Mouse (Mus musculus) lung, postnatal 4 days (tissue): ENCODE measurements around the gene Dnajc14.

Experiments used
- DNase-seq, 2 experiments: peaks; one replicate each; pipeline ENCODE4 v3.0.0; 2021

The Dnajc14 gene

DNA sequence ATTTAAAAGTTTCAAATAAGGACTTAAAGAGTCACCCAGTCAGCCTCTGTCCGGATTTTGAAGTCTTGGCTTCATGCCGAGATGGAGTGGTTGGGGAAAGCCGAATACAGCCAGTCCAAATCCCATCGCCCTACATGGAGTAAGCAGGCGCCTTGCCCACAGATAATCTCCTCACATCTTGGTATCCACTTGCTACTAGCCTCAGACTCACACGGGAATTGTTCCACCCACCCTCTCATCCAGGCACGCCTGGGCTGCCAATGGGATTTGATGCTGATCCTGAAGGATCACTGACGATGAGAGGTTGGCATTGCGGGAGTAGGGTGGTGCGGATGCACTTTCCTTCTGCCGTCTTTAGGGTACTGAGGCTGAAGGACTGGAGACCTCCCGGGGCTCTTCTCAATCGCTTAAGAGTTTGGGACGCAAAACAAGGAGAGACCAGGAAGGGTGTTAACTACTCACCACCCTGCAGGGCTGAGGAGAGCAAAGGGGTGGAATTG, at the start of gene Dnajc14:
Gene Dnajc14 (plus strand): TSS at position 292 of the 500 bp plus-strand sequence.
- DNase-seq = peak; percentile 66

DNA sequence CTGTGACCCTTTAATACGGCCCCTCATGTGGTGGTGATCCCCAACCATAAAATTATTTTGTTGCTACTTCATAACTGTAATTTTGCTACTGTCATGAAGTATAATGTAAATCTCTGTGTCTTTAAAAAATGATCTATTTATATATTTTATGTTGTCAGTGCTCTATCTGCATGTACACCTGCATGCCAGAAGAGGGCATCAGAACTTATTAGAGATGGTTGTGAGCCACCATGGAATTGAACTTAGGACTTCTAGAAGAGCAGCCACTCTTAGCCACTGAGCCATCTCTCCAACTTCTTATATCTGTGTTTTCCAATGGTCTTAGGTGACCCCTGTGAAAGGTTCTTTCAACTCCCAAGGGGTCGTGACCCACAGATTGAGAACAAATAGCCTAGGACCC, 31.0 kb upstream of the Dnajc14 start:
- no peak for DNase-seq

DNA sequence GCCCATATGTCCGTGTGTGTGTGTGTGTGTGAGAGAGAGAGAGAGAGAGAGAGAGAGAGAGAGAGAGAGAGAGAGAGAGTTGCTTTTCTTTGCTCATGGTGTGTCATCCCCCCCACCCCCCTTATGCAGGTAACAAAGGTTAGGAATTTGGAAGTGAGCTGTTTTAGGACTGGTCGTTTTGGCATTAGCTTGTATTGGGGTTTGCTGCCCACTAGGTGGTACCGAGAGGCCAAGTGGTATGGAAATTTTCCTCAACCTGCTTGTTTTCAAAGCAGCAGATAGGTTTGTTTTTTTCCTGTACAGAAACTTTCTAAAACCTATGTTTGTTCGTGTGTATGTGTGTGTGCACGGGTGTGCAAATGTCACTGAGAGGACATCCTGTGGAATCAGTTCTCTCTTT, 30.2 kb upstream of the Dnajc14 start:
- DNase-seq = no peak

DNA sequence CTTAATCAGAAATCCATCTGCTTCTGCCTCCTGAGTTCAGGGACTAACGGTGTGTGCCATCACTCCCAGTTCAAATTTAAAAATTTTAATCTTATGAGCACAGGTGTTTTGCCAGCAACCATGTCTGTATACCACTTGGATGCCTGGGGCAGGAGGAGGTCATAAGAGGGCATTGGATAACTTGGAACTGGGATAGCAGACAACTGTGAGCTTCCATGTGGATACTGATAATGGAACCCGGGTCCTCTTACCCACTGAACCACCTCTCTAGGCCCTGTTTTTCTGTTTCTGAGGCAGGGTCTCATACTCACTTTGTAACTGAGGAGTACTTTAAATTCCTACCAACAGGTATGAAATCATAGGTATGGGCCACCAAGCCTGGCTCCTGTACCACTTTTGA, 25.4 kb upstream of the Dnajc14 start:
- DNase-seq = no peak

DNA sequence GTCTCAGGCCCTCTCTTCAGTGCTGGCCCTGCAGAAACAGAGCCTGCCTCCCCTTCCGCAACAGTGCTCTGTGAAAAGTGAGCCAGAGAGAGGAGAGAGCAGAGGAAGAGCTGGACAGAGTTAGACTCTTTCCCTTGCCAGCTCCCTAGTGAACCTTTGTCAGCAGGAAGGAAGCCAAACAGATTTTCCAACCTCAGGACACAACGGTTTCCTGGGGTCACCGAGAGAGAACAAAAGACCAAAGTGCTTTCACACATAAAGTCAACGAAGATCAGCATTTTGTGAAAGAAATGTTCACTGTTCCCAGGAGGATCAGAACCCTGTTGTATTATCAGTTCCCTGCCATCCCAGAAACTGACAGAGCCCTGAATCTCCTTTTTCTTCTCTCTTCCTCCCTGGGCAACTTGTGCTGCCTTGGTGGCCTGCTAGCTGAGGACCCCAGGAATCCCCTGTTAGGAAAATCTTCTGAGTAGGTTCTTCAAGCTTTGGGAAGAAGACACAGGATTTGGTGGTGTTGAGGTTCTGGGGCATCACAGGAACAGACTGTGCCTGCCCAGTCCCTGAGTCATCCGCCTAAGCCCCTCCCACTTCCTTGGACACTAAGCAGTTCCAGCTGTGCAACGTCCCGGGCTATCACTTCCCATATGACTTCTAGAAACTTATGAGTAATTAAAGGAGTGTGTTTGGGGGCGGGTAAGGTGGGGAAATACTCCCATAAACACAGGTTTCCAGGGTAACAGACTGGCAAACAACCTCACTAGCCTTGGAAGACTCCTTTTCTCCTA, 24.7 kb upstream of the Dnajc14 start:
- DNase-seq = peak; percentile 88 to 89

DNA sequence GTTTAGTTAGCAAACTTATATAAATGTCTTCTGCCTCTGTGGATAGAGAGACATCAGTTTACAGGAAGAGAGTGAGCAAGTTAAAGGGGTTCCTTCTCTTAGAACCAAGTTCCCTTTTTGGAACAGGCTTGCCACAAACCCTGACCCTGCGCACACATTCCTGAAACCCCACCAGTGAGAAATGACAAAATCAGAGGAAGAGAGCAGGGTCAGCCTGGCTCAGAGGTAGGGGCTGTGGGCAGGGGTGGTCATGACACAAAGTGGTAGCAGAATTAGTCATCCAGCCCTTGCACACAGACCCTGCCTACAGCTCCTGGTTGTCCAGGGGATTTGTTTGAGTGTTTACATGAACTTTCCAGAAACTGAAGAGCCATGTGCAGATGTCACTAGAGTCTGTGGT, 23.7 kb upstream of the Dnajc14 start:
- peak in 1 of 2 experiments; percentile 26 for DNase-seq

DNA sequence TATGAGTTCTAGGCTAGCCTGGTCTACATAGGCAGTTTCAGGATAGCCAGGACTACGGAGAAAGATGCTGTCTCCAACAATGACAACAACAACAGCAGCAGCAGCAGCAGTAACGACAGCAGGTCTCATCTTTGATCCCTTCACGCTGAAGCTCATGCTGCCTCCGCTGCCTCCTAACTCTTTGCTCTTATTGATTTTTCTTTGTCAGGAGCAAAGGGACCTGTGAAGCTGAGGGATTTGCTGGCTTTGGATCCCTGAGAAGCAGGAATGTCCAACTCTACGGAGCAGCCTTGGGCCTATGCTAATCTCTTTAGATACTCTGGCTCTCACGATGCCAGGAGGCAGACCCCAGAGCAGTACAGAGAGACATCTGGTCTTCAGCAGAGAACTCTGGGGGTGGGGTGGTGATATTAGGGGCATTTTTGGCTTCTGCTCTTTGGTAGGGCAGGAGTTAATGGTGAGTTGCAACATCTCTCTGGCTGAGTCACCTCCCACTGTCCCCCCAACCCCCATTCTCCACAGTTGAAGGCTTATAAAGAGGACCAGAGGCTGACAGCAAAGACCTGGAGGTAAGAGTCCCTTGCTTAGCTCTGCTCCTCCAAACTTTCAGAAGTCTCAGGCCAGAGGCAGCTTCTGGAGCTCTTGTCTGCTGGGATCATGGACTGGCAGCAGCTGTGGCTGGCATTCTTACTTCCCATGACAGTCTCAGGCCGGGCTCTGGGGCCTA, 13.3 kb upstream of the Dnajc14 start, which contains the start of gene Mmp19:
Gene Mmp19 (plus strand): TSS at position 513 of the 727 bp plus-strand sequence.
- DNase-seq = peak; percentile 32 to 37

DNA sequence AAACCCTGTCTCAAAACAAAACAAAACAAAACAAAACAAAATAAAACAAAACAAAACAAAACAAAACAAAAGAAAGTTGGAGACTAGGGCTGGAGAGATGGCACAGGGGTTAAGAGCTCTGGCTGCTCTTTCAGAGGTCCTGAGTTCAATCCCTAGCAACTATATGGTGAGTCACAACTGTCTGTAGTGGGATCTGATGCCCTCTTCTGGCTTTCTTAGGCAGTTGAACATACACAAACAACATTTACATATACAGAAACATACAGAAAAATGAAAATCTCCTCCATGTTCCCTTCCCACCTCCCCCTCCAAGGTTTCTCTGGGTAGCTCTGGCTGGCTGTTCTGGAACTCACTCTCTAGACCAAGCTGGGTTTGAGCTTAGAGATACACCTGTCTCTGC, 11.8 kb upstream of the Dnajc14 start:
- DNase-seq = no peak

DNA sequence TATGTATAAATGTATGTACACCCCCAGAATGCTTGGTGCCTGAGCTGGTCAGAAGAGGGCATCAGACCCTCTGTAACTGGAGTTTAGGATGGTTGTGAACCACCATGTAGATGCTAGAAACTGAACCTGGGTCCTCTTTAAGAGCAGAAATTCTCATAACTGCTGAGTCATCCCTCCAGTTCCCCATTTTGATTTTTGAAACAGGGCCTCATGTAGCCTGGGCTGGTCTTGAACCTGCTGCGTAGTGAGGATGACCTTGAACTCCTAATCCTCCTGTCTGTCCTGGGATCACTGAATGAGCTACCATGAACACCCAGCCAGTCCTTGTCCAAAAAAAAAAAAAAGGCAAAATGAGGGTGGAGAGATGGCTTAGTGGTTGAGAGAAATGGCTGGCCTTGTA, 10.6 kb upstream of the Dnajc14 start:
- DNase-seq = no peak

DNA sequence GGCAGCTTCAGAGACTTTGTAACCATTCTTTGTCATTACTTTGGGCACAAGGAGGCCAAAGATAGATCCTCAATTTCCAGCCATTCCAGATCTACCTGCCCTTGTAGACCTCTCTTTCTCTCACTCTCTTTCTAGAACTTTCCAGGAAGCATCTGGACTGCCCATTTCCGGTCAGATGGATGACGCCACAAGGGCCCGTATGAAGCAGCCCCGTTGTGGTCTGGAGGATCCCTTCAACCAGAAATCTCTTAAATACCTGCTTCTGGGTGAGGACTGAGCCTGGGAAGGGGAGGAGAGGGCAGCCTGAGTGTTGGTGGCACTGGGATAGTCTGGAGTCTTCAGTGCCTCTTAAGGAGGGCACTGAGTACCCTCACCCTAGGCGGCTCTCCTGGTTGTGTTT, 9.5 kb upstream of the Dnajc14 start:
- no peak for DNase-seq

DNA sequence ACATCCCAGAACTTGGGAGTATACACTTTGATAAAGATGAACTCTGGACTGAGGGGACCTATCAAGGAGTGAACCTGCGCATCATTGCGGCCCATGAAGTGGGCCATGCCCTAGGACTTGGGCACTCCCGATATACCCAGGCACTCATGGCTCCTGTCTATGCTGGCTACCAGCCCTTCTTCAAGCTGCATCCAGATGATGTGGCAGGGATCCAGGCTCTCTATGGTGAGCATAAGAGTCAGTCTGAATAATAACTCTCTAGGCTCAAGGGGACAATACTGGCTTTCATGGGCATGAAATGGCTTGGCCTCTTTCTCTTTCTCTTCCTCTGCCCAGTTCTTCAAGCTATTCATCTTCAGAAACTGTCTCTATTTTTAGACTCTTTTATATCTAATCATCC, 8.3 kb upstream of the Dnajc14 start:
- DNase-seq = no peak

DNA sequence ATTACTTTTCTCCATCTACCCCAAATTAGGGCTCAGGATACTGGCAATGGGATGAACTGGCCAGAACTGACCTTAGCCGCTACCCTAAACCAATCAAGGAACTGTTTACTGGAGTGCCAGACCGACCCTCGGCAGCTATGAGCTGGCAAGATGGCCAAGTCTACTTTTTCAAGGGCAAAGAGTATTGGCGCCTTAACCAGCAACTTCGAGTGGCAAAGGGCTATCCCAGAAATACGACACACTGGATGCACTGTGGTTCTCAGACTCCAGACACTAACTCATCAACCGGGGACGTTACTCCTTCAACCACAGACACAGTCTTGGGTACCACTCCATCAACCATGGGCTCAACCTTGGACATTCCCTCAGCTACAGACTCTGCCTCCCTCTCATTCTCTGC, 5.2 kb upstream of the Dnajc14 start:
- DNase-seq = no peak

DNA sequence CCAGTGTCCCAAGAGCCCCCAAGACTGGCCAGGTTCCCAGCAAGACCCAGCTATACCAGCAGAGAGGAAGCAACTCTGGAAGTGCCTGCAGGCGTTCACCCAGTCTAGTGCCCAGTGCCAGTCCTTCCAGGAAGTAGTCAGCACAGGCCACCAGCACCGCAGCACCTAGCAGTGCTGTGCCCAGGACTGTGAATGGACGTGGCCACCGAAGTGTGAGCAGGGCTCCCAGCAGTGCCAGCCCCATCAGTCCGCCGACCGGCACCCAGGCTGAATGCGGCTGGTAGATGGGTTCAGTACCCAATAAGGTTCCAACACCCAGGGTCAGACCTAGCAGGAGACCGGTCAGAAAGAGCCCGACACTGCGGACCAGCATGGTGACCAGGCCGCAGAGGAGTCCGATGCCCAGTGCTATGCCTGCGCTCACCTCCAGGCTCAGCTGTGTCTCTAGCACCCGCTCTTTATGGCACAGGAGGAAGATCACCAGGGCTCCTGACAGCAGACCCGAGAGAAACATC, 1.8 kb upstream of the Dnajc14 start:
- no peak for DNase-seq

DNA sequence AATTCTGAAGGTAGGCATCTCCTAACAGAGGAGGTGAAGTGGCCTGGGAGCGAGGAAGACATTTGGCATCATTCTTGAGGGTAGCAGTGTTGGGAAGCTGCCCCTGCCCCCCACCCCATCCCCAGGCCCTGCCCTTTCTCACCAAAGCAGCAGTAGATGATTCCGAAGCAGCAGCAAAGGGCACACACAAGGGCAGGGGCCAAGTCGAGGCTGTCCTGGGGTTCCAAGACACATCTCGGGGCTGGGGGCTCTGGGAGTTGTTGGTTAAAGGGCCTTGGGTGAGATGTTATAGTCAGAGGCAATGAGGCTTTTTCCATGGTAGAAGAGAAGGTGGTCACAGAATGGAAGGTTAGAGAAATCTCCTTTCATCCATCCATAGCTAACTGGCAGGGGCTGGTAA, 906 bp upstream of the Dnajc14 start:
- no peak for DNase-seq

DNA sequence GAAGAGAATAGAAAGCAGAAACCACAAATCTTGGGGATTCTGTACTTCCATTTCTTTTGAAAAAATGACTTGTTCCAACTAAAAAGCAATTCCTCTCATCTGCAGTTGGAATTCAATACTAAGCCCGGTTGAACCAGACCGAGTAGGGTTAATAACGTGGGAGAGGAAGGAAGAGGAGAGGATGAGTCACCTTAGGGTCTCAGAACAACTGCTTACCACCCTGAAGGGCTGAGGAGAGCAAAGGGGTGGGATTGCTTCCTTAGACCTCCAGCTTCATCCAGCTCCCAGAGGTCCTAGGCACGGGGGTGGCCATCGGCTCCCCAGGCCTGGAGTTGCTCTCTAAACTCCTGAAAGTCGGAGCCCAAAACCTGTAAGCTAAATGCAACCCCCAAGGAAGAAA, 501 bp upstream of the Dnajc14 start:
- no peak for DNase-seq

DNA sequence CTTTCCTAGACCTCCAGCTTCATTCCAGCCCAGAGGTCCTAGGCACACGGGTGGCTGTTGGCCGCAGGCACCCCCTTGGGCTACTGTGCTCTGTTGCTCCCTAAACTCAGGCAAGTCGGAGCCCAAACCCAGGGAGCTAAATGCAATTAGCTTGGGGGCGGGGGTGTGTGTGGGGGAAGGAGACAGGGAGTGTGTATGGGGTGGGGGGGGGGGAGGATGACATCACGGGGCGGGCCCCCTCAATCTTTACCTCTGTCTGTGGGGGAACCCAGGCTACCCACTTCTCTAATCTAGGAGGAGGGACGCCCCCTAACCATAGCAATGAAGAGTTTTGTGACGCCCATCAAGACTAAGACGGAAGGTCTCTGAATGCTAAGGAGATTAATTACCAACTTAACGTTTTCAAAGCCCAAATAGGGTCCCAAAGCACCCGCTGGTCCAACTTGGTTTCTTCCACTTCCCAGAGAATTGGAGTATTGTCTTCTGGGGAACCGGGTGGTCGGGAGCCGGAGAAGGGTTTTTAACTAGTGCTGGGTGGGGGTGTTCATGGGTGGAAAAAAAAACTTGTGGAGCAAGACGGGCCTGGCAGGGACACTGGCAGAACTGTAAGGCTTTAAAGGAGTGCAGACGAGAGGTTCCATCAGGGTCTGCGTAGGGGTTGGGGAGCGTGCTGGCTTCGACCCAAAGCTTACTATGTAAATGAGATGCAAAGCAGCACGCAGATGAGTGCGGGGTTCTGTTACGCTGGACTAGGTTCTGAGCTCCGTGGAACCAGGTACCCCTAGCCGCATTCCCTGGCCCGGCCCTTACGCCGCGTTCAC, 619 bp downstream of the Dnajc14 start, which contains the start of gene Tmem198b:
Gene Tmem198b (minus strand): TSS at position 100 of the 821 bp plus-strand sequence.
- peak; percentile 62 to 75 for DNase-seq

DNA sequence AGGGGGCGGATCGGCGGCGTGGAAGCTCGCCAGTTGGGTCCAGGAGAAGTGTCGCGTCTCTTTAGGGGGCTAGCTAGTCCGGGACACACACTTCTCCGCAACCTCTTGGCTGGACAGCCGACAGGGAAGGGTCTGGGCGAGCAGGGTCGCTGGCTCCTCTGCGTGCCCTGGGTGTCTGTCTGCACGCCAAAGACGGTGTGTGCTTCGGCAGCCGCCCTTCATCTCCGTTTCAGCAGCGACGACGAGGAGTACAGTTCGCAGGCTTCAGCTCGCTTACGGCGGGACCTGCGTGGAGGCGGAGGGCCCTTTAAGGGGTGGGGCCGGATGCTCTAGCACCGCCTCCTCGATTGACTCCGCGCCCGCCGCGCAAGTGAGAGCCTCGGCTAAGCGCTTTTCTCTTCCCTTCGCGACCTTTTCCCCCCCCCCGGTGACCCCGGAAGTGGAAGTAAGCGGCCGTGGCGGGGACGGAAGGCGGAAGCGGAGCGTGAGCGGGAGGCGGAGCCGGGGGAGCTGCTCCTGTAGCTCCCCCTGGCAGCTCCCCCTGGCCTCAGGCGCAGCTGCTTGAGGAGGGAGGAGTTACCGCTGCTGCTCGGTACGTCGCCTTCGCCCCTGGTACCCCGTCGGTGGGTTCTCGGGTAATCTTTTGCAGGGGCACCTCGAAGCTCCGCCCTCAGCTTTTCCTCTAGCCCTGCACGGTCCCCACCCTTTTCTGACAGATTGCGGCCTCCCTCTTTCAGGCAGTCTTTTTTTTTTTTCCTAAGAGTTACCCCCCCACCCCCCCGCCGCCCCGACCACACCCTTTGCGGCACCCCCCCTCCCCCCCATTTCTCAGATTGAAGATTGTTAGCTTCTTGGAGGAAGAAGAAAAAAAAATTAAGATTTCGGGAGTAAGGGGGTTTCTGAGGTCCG, 1.5 kb downstream of the Dnajc14 start:
- peak; percentile 97 to 98 for DNase-seq

DNA sequence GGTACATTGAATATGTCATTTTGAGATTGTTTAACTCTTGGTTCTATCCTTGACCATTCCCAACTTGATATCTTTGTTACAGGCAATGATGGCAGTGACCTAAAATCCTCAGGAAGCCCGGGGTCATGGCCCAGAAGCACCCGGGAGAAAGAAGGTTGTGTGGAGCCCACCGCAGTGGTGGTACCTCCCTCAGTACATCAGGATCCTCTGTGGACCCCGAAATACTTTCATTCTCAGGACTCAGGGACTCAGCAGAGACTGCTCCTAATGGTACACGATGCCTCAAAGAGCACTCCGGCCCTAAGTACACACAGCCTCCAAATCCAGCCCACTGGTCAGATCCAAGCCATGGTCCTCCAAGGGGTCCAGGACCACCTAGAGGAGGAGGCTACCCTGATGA, 2.2 kb downstream of the Dnajc14 start:
- DNase-seq = no peak

DNA sequence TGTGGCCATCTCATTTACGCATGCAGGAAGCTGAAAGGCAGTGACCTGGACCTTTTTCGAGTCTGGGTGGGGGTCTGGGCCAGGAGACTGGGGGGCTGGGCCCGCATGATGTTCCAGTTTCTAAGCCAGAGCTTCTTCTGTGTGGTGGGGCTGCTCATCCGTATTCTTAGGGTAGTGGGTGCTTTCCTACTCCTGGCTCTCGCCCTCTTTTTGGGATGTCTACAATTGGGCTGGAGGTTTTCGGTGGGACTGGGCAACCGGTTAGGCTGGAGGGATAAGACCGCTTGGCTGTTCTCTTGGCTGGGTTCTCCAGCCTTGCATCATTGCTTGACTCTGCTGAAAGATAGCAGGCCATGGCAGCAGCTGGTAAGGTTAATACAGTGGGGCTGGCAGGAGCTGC, 3.2 kb downstream of the Dnajc14 start:
- DNase-seq = no peak

DNA sequence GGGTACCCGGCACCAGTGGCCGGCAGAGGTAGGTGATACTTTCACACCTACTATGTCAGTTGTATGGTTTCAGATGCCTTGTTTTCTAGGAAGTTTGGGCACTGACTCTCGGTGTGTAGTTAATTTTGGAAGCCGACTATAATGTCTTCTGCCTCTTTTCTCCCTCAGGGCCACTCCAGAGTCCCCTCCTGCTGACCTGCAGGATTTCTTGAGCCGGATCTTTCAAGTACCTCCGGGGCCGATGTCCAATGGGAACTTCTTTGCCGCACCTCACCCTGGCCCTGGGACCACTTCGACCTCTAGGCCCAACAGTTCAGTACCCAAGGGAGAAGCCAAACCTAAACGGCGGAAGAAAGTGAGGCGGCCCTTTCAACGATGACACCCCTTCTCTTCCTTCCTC, 13.2 kb downstream of the Dnajc14 start, which contains the start of gene Sarnp:
Gene Sarnp (plus strand): TSS at position 301 of the 400 bp plus-strand sequence.
- DNase-seq = no peak

DNA sequence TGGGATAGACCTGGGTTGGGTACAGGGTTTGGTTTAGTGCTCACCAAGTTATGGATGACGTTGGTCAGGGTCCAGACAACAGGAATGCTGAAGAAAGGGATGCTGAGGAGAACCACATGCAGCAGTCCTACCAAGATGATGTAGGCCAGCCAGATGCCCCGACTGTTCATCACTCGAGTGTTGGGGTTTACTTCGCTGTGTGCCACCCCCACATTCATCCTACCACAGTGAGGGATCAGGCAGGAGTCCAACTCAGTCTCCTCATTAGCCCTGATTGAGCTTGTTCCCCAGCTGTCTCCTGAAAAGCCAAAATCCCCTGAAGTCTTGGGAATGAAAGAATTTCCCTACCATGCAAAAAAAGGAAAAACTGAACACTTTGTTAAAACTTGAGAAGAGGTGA, 16.4 kb downstream of the Dnajc14 start:
- no peak for DNase-seq
